Mouse (Mus musculus) spleen, adult 2 months (tissue): ENCODE results near the gene Myl4.

ENCODE experiments used
- CTCF ChIP-seq: fragments of 200-500 bp; IDR thresholded peaks from 2 replicates; pipeline ENCODE4 v1.5.1; 2011; ENCODE audit warnings: mild to moderate bottlenecking, inconsistent platforms; ENCODE audit not compliant: insufficient read depth, insufficient read length, insufficient replicate concordance; ENCODE audit errors: extremely low read depth
- POLR2A ChIP-seq: fragments of 200-500 bp; IDR thresholded peaks from 2 replicates; pipeline ENCODE4 v1.6.1; 2011; ENCODE audit warnings: low read depth, low read length, inconsistent platforms

DNA sequence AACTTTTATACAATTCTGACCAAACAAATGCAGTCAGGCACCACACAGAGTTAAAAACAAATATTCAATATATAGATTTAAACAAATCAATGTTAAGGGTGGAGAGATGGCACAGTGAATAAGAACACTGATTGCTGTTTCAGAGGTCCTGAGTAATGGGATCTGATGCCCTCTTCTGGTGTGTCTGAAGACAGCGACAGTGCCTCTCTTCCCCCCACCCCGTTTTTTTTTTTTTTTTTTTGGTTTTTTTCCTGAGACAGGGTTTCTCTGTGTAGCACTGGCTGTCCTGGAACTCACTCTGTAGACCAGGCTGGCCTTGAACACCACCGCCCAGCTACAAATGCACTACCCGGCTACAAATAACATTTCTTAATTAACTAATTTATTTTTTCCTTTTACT lies 42.0 kb upstream of the Myl4 start:
- TF ChIP-seq POLR2A (no peak), CTCF (no peak)
